Mouse (Mus musculus): ENCODE measurements around the gene Camkk2. TPM values are rescaled to one million over a fixed set of nuclear protein-coding genes. Genes with fewer than 3 reads are reported as not detected.
A peak's percentile ranks its signal among the peaks of the same experiment; 100 is the strongest.

The Camkk2 gene
- polyA plus RNA-seq, 1 experiment from 2014 or later, result 25.6 TPM

DNA sequence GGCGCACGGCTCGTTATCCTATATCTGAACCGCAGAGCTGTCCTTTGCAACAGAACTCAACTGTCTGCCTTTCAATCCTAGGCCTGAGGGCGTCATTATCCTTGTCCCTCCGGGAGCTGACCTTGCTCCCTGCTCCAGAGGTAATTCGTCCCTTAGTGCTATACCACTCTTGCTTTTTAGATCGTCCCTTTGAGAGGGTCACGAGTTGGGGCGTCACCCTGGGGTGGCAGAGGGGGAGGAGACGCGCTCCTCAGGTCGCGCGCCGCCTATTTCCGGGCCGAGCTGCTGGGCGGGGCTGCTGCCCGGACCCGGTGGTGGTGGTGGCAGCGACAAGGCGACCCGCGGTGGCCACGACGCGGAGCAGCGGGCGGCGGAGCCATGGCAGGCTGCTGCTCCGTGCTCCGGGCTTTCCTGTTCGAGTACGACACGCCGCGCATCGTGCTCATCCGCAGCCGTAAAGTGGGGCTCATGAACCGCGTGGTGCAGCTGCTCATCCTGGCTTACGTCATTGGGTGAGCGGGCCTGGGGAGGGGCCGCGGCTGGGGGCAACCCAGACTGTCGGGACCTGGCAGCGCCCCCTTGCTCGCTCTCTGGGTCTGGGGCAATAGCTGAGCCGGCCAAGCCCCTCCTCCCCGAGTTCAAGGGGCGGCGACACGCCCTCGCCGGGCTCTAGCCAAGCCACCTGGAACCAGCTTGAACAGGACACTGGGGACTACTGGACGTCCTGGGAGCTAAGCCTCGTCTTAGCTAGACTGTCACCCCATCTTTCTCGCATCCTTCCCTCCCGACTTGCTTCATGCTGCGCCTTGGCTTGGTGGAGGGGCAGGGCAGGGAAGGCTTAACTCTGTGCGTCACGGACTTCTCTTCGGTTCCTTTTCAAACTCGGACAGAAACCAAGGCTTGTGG lies 71.7 kb downstream of the Camkk2 start, which contains the start of gene P2rx4:
Gene P2rx4, plus strand, starts transcription at position 269 of the 906 bp plus-strand sequence.
- ATAC-seq (ENCODE audit: insufficient number of reproducible peaks, low FRiP score, low TSS enrichment, low read depth), result peak; percentile 73

GRCm38 (mm10) chr5:122706917-122707275 lies 72.3 kb downstream of the Camkk2 start:
- Histone ChIP-seq H3K4me1 (ENCODE audit: control insufficient read depth, insufficient read depth, low read length) (no peaks in the 10 kb centered on the region), H3K9ac (ENCODE audit: low read length) (peak overlapping the region; percentile 17), H3K4me3 (ENCODE audit: low read depth, low read length) (peak overlapping the region; percentile 51), H3K4me2 (ENCODE audit: low read depth, severe bottlenecking) (peak overlapping the region; percentile 70), H3K9me3 (ENCODE audit: control insufficient read depth, low read length) (no peaks in the 10 kb centered on the region), H3K27me3 (ENCODE audit: control insufficient read depth, insufficient read depth, low read length) (no peaks in the 10 kb centered on the region), H3K36me3 (ENCODE audit: control insufficient read depth, insufficient read depth, low read length) (no peaks in the 10 kb centered on the region), H3K27ac (replicated peaks; ENCODE audit: low read depth, low read length) (no peak overlapping the region)
- DNase-seq (ENCODE audit: low spot score) (no peak), ATAC-seq (ENCODE audit: insufficient number of reproducible peaks, low FRiP score, low TSS enrichment, low read depth) (no peak)
- WGBS, result 43% methylated on average over 5 of the region's 5 CpGs

More for the DNA sequence above, 71.7 kb downstream of the Camkk2 start, which contains the start of gene P2rx4:
- no peak within 1 kb of the TSS for H3K27ac ChIP-seq (replicated peaks; ENCODE audit: low read depth, low read length)
- H3K9ac ChIP-seq (ENCODE audit: low read length), result peak within 1 kb of the TSS; percentile 17
- H3K36me3 ChIP-seq (ENCODE audit: control insufficient read depth, insufficient read depth, low read length), result no peaks in the 10 kb centered on the region
- WGBS, result 1% methylated on average over 64 of the region's 66 CpGs
- peak within 1 kb of the TSS; percentile 51 for H3K4me3 ChIP-seq (ENCODE audit: low read depth, low read length)
- H3K4me2 ChIP-seq (ENCODE audit: low read depth, severe bottlenecking), result peak within 1 kb of the TSS; percentile 70
- peak; percentile 77 for DNase-seq (ENCODE audit: low spot score)
- H3K4me1 ChIP-seq (ENCODE audit: control insufficient read depth, insufficient read depth, low read length), result no peaks in the 10 kb centered on the region
- no peaks in the 10 kb centered on the region for H3K27me3 ChIP-seq (ENCODE audit: control insufficient read depth, insufficient read depth, low read length)
- no peaks in the 10 kb centered on the region for H3K9me3 ChIP-seq (ENCODE audit: control insufficient read depth, low read length)

GRCm38 (mm10) chr5:122705174-122705573 lies 74.0 kb downstream of the Camkk2 start:
- 82% methylated on average over 3 of the region's 3 CpGs for WGBS
- no peaks in the 10 kb centered on the region for H3K36me3 ChIP-seq (ENCODE audit: control insufficient read depth, insufficient read depth, low read length)
- DNase-seq (ENCODE audit: low spot score) (no peak), ATAC-seq (ENCODE audit: insufficient number of reproducible peaks, low FRiP score, low TSS enrichment, low read depth) (no peak)
- no peak overlapping the region for H3K4me3 ChIP-seq (ENCODE audit: low read depth, low read length)
- no peak overlapping the region for H3K27ac ChIP-seq (replicated peaks; ENCODE audit: low read depth, low read length)
- no peaks in the 10 kb centered on the region for H3K9me3 ChIP-seq (ENCODE audit: control insufficient read depth, low read length)
- H3K9ac ChIP-seq (ENCODE audit: low read length), result no peak overlapping the region
- H3K27me3 ChIP-seq (ENCODE audit: control insufficient read depth, insufficient read depth, low read length), result no peaks in the 10 kb centered on the region
- no peak overlapping the region for H3K4me2 ChIP-seq (ENCODE audit: low read depth, severe bottlenecking)
- no peaks in the 10 kb centered on the region for H3K4me1 ChIP-seq (ENCODE audit: control insufficient read depth, insufficient read depth, low read length)

- ATAC-seq (ENCODE audit: insufficient number of reproducible peaks, low FRiP score, low TSS enrichment, low read depth) (no peak), DNase-seq (ENCODE audit: low spot score) (no peak)
- Histone ChIP-seq H3K36me3 (ENCODE audit: control insufficient read depth, insufficient read depth, low read length) (no peaks in the 10 kb centered on the region), H3K4me2 (ENCODE audit: low read depth, severe bottlenecking) (no peak overlapping the region), H3K4me3 (ENCODE audit: low read depth, low read length) (no peak overlapping the region), H3K9me3 (ENCODE audit: control insufficient read depth, low read length) (no peaks in the 10 kb centered on the region), H3K27me3 (ENCODE audit: control insufficient read depth, insufficient read depth, low read length) (no peaks in the 10 kb centered on the region), H3K4me1 (ENCODE audit: control insufficient read depth, insufficient read depth, low read length) (no peaks in the 10 kb centered on the region), H3K9ac (ENCODE audit: low read length) (no peak overlapping the region), H3K27ac (replicated peaks; ENCODE audit: low read depth, low read length) (no peak overlapping the region)
- WGBS, result 88% methylated on average over 4 of the region's 4 CpGs
Observed at GRCm38 (mm10) chr5:122704571-122704970, 74.6 kb downstream of the Camkk2 start.

DNA sequence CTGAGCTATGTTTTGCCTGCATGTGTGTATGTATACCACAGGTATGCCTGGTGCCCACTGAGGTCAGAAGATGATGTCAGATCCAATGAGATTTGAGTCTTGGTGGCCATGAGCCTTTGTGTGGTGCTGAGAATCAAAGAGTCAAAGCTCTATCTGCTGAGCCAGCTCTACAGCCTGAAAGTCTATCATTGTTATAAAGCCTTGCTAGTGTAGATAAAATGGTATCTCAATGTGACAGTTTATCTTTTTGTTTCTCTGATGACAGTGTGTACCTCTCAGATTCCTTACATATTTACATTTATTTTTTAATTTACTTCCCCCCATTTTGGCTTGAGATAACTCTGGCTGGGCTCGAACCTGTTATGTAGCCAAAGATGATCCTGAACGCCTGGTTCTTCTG lies 75.6 kb downstream of the Camkk2 start:
- Histone ChIP-seq H3K27ac (replicated peaks; ENCODE audit: low read depth, low read length) (no peak overlapping the region), H3K36me3 (ENCODE audit: control insufficient read depth, insufficient read depth, low read length) (no peaks in the 10 kb centered on the region), H3K4me2 (ENCODE audit: low read depth, severe bottlenecking) (no peak overlapping the region), H3K27me3 (ENCODE audit: control insufficient read depth, insufficient read depth, low read length) (no peaks in the 10 kb centered on the region), H3K9me3 (ENCODE audit: control insufficient read depth, low read length) (no peaks in the 10 kb centered on the region), H3K4me3 (ENCODE audit: low read depth, low read length) (no peak overlapping the region), H3K4me1 (ENCODE audit: control insufficient read depth, insufficient read depth, low read length) (no peaks in the 10 kb centered on the region), H3K9ac (ENCODE audit: low read length) (no peak overlapping the region)
- ATAC-seq (ENCODE audit: insufficient number of reproducible peaks, low FRiP score, low TSS enrichment, low read depth), result no peak
- DNase-seq (ENCODE audit: low spot score), result no peak
- 83% methylated on average over 2 of the region's 2 CpGs for WGBS

DNA sequence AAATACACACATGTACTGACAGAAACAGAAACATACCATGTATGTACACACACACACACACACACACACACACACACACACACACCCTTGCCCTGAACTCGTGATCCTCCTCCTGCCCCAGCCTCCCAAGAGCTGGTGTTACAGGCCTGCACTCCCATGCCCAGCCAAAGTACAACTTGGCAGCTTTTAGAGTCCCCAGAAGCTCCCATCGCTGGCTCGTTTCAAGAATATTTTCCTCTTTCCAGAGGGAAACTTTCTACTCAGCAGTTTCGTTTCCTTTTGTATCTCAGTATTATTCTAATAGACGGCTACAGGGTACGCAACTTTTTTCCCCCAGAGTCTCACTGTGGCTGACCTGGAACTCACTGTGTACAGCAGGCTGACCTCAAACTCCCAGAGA lies 77.1 kb downstream of the Camkk2 start:
- Histone ChIP-seq H3K9ac (ENCODE audit: low read length) (no peak overlapping the region), H3K27me3 (ENCODE audit: control insufficient read depth, insufficient read depth, low read length) (no peaks in the 10 kb centered on the region), H3K27ac (replicated peaks; ENCODE audit: low read depth, low read length) (no peak overlapping the region), H3K36me3 (ENCODE audit: control insufficient read depth, insufficient read depth, low read length) (no peaks in the 10 kb centered on the region), H3K9me3 (ENCODE audit: control insufficient read depth, low read length) (no peaks in the 10 kb centered on the region), H3K4me3 (ENCODE audit: low read depth, low read length) (no peak overlapping the region), H3K4me1 (ENCODE audit: control insufficient read depth, insufficient read depth, low read length) (no peaks in the 10 kb centered on the region), H3K4me2 (ENCODE audit: low read depth, severe bottlenecking) (no peak overlapping the region)
- WGBS, result 83% methylated on average over 6 of the region's 6 CpGs
- no peak for ATAC-seq (ENCODE audit: insufficient number of reproducible peaks, low FRiP score, low TSS enrichment, low read depth)
- DNase-seq (ENCODE audit: low spot score), result no peak

GRCm38 (mm10) chr5:122700837-122701212 lies 78.4 kb downstream of the Camkk2 start:
- no peak for ATAC-seq (ENCODE audit: insufficient number of reproducible peaks, low FRiP score, low TSS enrichment, low read depth)
- Histone ChIP-seq H3K27me3 (ENCODE audit: control insufficient read depth, insufficient read depth, low read length) (no peaks in the 10 kb centered on the region), H3K4me2 (ENCODE audit: low read depth, severe bottlenecking) (no peak overlapping the region), H3K4me1 (ENCODE audit: control insufficient read depth, insufficient read depth, low read length) (no peaks in the 10 kb centered on the region), H3K4me3 (ENCODE audit: low read depth, low read length) (no peak overlapping the region), H3K36me3 (ENCODE audit: control insufficient read depth, insufficient read depth, low read length) (no peaks in the 10 kb centered on the region), H3K27ac (replicated peaks; ENCODE audit: low read depth, low read length) (no peak overlapping the region), H3K9ac (ENCODE audit: low read length) (no peak overlapping the region), H3K9me3 (ENCODE audit: control insufficient read depth, low read length) (no peaks in the 10 kb centered on the region)
- WGBS, result 57% methylated on average over 5 of the region's 5 CpGs
- DNase-seq (ENCODE audit: low spot score), result no peak

DNA sequence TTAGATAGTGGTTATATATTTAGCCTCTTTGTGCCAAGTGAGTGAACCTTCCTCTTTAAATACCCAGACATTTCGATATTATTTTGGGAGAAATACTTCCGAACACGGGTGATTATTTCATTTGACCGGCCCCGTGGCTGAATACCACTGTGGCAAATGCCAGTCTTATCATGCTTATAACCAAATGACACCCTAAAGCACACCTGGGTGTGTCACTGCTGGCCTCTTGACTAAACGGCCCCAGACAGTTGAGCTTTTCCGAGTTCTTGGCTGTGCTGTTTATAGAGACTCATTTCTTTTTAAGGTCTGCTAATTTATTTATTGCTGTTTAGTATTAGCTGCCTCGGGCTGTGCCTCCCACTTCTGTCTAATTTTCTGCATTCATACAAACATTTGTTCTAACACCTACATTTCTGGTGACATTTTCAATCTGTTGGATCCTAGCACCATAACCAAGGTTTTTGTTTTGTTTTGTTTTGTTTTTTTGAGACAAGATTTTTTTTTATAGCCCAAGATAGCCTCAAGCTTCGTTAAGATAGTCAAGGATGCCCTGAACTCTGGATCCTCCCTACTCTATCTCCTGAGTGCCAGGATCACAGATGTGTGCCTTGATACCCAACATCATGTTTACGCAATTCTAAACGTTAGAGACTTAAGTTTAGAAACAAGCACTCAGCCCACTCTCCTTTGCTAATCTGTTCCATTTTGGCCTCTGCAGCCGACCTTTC lies 78.9 kb downstream of the Camkk2 start:
- ATAC-seq (ENCODE audit: insufficient number of reproducible peaks, low FRiP score, low TSS enrichment, low read depth), result no peak
- WGBS, result 68% methylated on average over 12 of the region's 12 CpGs
- no peak for DNase-seq (ENCODE audit: low spot score)
- Histone ChIP-seq H3K4me1 (ENCODE audit: control insufficient read depth, insufficient read depth, low read length) (no peaks in the 10 kb centered on the region), H3K27ac (replicated peaks; ENCODE audit: low read depth, low read length) (no peak overlapping the region), H3K9me3 (ENCODE audit: control insufficient read depth, low read length) (no peaks in the 10 kb centered on the region), H3K4me3 (ENCODE audit: low read depth, low read length) (no peak overlapping the region), H3K27me3 (ENCODE audit: control insufficient read depth, insufficient read depth, low read length) (no peaks in the 10 kb centered on the region), H3K9ac (ENCODE audit: low read length) (no peak overlapping the region), H3K4me2 (ENCODE audit: low read depth, severe bottlenecking) (no peak overlapping the region), H3K36me3 (ENCODE audit: control insufficient read depth, insufficient read depth, low read length) (no peaks in the 10 kb centered on the region)

Data from limb, embryonic 11.5 days (tissue).